Mouse (Mus musculus): ENCODE measurements around the gene Atxn1. TPM values are rescaled to one million over a fixed set of nuclear protein-coding genes. Genes with fewer than 3 reads are reported as not detected.

Gene Atxn1
- total RNA-seq, 2 experiments from 2014 or later: 91.3 to 126 TPM

DNA sequence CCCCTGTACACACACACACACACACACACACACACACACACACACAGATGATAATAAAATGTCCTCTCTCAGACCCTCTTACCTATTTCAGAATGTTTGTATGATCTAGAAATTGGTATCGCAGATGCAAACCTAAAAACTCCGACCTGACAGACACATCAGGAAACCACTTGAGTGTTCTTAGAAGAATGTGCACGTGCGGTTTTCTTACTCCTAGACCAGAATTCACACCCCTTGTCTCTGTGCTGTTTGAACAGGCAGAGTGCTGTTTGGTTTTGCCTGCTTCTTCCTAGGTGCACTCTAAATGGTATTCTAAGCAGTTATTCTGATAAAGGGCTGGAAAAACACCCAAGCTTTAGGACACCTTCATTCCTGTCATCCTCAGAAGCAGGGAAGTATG is 271.7 kb downstream of the Atxn1 start:
- DNase-seq: no peak
- intact Hi-C loops (cut with DNase I): no loop called here

DNA sequence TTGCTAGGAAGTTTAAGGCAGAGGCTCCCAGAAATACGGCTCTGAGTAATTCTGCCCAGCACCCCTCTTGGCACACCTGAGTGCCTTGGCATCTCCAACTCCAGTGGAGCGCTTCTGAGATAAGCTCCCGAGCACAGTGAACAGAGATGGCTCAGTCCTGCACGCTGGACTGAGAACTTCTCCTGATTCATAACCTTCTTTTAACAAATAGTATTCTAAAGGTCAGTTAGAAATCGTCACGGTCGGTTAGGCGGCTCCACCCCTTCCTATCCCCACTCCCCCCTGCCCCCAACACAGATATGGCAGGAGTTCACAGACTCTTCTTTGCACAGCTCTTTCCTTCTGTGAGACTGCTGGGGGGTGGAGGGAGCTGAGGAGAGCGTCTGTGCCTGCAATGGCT is 272.4 kb downstream of the Atxn1 start:
- intact Hi-C loops (cut with DNase I): no loop called here
- DNase-seq: no peak

GRCm38 (mm10) chr13:45690426-45690825 is 274.4 kb downstream of the Atxn1 start:
- intact Hi-C loops (cut with DNase I): no loop called here
- no peak for DNase-seq

- intact Hi-C loops (cut with DNase I): loop anchor here (10.0 kb wide), 1 partner anchor 96 kb away; no protein-coding TSS in a partner anchor
Observed at GRCm38 (mm10) chr13:45688864-45689263, 275.9 kb downstream of the Atxn1 start.

DNA sequence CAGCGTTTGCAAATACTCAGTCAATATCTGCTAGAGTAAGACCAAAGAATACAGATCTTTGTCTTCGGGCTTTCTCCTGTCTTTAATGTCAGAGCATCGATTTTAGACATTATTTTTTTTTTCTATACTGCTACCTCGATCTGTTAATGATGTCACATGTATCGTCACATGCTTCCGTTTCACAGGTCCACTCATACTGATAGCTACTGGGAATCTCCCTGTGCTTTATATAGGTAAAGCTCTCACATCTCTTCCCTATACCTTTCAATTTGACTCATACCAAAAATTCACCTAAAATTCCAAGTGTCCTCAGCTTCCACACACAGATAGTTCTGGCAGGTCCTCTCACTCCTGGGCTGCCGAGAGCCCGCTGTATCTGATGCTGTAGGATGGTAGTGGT is 277.2 kb downstream of the Atxn1 start:
- intact Hi-C loops (cut with DNase I): loop anchor here (10.0 kb wide), 1 partner anchor 97 kb away; no protein-coding TSS in a partner anchor
- no peak for DNase-seq

More at GRCm38 (mm10) chr13:45688864-45689263, 275.9 kb downstream of the Atxn1 start:
- no peak for DNase-seq

GRCm38 (mm10) chr13:45686309-45686582 is 278.6 kb downstream of the Atxn1 start:
- no peak for DNase-seq
- intact Hi-C loops (cut with DNase I): loop anchor here (10.0 kb wide), 1 partner anchor 99 kb away; no protein-coding TSS in a partner anchor

DNA sequence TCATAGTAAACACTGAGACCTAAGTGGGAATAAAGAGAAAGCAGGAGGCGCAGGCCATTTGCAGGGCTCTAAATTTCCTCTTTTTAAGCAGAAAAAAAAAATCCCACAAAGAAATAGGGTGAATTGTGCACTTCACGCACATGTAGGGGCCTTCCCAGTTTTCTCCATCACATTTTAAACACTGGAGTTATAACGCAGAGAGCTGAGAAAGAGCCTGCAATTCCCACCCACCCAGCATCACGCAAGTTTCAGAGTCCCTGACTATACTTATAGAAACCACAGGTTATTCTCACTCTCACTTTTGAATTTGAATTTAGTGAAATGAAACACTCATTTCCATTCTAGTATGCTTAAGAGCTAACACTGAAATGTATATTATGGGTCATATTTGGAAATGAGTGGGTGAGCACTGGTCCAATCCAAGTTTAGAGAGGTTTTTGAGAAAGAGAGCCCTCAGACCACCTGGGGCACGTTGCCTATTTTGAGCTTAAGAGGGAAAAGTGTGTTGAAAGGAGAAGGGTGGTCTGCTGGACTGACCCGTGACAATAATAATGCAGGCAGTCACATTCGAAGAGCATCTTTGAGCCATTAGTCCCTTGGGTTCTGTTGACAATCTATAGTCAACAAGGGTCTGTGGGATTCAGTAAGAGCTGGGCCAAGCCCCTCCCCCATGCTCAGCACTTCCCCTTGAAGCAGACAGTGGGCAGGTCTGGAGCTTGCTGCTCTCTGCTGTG is 279.1 kb downstream of the Atxn1 start:
- no peak for DNase-seq
- intact Hi-C loops (cut with DNase I): loop anchor here (10.0 kb wide), 1 partner anchor 99 kb away; no protein-coding TSS in a partner anchor

- DNase-seq: no peak
- intact Hi-C loops (cut with DNase I): loop anchor here (10.0 kb wide), 1 partner anchor 100 kb away; no protein-coding TSS in a partner anchor
Observed at GRCm38 (mm10) chr13:45684891-45685311, 279.9 kb downstream of the Atxn1 start.

- no peak for DNase-seq
- intact Hi-C loops (cut with DNase I): loop anchor here (10.0 kb wide), 1 partner anchor 101 kb away; no protein-coding TSS in a partner anchor
Observed at GRCm38 (mm10) chr13:45683991-45684390, 280.8 kb downstream of the Atxn1 start.

DNA sequence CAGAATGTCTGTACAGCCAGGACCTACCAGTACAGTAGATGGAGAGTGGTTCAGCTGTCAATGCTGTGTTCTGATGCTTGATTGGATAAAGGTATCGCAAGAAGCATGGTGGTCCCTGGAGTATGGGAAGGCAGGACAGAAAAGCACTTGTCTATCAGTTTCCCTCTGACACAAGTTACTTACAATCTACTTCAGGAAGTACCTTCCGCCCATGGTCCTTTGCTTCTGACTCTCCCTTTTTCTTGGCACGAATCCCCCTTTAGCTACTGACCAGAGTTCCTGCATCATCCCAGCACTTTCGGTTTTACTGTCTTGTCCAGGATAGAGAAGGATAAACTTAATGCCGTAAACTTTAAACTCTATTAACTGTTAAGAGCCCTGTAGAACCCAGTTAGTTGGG is 283.6 kb downstream of the Atxn1 start:
- intact Hi-C loops (cut with DNase I): loop anchor here (10.0 kb wide), 1 partner anchor 104 kb away; no protein-coding TSS in a partner anchor
- DNase-seq: no peak

GRCm38 (mm10) chr13:45680651-45681050 is 284.2 kb downstream of the Atxn1 start:
- intact Hi-C loops (cut with DNase I): loop anchor here (10.0 kb wide), 1 partner anchor 104 kb away; no protein-coding TSS in a partner anchor

DNA sequence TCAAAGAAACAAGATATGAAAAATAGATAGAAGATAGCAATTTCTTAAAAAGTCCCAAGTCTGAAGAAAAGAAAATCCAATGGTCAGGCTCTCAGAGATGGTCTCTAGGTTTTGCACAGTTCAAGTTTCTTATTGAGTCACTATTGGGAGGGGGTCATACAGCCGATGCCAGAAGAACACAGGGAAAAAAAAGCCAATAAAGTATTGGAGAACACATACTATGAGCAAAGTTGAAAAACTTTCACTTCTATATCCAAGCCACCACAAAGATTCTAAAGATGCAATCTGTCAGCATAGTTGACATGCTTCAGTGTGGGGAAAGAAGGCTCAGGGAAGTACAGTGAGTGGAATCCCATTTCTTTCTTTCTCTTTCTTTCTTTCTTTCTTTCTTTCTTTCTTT is 285.7 kb downstream of the Atxn1 start:
- DNase-seq: no peak
- intact Hi-C loops (cut with DNase I): no loop called here

More at GRCm38 (mm10) chr13:45680651-45681050, 284.2 kb downstream of the Atxn1 start:
- DNase-seq: no peak

DNA sequence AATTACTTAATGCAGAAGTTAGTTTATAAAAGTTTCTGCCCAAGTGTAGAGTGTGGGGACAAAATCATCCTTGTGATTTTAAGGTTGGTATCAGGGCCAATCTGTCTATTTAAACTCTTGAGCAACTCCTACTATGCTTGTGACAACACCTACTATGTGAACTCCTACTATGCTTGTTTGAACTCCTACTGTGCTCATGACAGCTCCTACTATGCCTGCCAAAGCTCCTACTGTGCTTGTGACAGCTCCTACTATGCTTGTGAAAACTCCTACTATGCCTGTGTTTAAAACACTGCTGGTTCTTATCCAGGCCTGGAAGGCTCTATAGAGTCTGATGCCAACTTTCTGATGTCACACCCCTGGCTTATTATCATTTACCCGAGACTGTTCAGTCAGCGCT is 292.2 kb downstream of the Atxn1 start:
- intact Hi-C loops (cut with DNase I): no loop called here
- no peak for DNase-seq

DNA sequence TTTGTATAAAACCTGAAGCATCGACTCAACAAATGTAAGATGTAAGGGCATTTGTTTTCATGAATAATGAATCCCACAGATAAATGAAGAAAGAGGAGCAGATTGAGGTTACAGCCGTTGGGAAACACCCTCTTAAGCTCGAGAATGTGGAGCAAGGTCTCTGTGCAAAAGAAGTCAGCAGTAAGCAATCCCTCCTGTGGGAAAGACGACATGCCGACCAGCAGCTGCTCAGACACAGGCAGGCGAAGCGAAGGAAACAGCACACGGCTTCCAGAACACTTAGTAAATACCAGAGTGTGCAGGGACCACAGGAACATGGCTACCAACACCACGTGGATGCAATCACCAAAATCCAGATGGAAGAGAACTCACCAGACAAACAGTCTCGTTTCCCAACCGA is 294.8 kb downstream of the Atxn1 start:
- no peak for DNase-seq
- intact Hi-C loops (cut with DNase I): no loop called here

- no peak for DNase-seq
- intact Hi-C loops (cut with DNase I): no loop called here
Observed at GRCm38 (mm10) chr13:45662852-45663251, 302.0 kb downstream of the Atxn1 start.

GRCm38 (mm10) chr13:45662216-45662615 is 302.6 kb downstream of the Atxn1 start:
- intact Hi-C loops (cut with DNase I): no loop called here

GRCm38 (mm10) chr13:45661283-45662185 is 303.3 kb downstream of the Atxn1 start:
- no peak for DNase-seq
- intact Hi-C loops (cut with DNase I): no loop called here

More at GRCm38 (mm10) chr13:45662216-45662615, 302.6 kb downstream of the Atxn1 start:
- DNase-seq: no peak

- intact Hi-C loops (cut with DNase I): no loop called here
- DNase-seq: no peak
Observed at GRCm38 (mm10) chr13:45659813-45660212, 305.0 kb downstream of the Atxn1 start.

GRCm38 (mm10) chr13:45658343-45658742 is 306.5 kb downstream of the Atxn1 start:
- no peak for DNase-seq
- intact Hi-C loops (cut with DNase I): no loop called here

DNA sequence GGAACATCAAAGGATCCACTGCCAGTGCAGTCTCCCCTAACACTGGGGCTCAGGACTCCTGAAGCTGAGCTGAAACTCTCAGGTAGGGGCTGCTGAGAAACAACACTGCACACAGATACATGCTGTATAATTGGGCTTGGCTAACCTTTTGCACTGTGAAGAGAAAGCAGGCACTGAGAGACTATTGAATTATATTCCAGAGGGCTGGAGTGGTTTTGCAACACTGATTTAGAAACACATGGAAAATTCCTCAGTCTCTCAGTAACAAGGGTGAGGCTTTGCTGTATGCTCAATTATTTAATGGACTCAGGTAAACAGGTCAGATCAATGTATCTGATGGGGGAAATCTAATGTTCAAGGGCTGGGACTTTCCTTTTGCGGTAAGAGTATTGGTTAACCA is 307.6 kb downstream of the Atxn1 start:
- intact Hi-C loops (cut with DNase I): no loop called here
- DNase-seq: no peak

DNA sequence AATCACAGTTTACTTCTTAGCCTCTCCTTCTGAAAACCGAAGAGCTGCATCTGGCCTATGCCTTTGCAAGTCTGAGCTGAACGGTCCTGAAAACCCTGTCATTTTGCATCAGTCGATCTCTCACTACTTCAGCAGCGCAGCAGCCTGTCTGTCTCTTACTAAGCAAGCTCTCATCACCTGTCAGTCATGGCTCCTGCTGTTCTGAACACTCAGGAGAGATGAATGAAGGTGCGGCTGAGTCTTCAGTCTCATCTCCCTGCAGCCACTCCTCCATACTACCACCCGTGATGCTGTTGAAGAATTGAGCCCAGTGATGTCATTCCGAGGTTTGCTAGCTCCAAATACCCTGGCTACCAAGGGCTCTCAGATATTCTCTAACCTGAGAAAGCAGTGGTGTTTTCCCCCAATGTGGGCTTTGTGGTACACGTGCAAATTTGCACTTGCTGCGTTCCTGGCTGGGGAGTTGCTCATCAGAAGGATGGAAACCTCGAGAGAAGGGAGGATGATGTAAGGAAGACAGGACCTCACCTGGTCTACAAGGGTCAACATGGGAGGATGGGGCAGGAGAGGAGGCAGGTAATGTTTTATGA is 313.1 kb downstream of the Atxn1 start:
- intact Hi-C loops (cut with DNase I): no loop called here

More for the DNA sequence above, 313.1 kb downstream of the Atxn1 start:
- DNase-seq: no peak

Data from left cerebral cortex, postnatal 4 days (tissue).